Mouse (Mus musculus) left cerebral cortex, adult 8-10 months (tissue): ENCODE results near the gene Rad54l. TPM values are rescaled to one million over a fixed set of nuclear protein-coding genes. Genes with fewer than 3 reads are reported as not detected.

Experiments
- DNase-seq, 2 experiments: peaks; one replicate each; pipeline ENCODE4 v3.0.0; 2022; ENCODE audit warnings: low spot score in 2 of 2
- total RNA-seq, 4 experiments: library from RNA; stranded (reverse); gene quantifications; 2 replicates each; pipeline ENCODE4 v1.2.4; 2022

Gene Rad54l
- total RNA-seq, 4 experiments from 2014 or later, result 0.70 to 1.2 (median 1.1) TPM

DNA sequence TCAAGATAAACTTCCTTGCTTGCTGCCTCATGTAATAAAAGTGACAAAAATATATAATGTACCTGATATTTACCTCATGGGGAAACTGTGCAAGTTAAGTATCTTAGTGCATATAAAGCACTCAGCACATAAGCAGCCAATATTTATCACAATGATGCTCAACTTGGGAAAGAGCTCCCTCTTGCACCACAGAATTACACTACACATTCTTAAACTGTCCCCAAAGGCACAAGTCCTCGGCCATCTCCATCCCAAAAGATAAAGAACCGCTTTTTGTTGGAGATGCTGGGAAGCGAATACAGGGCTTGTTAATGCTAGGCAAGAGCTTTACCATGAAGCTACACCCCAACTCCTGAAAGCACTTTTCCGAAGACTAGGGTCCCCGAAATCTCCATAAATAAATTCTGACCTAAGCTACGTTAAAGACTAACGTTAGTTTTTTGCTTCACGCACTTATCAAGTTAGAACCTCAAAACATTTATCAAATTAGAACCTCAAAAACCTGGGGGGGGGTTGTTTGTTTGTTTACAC is 49.3 kb downstream of the Rad54l start:
- no peak for DNase-seq

DNA sequence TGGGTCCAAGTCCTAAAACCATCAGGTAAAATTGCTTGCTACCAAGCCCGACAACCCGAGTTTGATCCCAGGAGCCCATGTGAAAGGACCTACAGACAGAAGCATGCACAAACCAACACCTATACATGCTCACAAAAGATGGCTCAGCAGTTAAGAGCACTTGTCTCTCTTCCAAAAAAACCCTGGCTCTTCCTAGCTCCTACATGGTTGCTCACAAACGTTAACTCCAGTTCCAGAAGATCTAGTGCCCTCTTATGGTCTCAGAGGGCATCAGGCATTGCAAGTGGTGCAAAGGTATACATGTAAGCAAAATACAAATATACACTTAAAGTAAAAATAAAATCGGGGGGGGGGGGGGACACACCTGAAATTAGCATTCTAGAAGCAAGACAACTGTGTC is 50.3 kb downstream of the Rad54l start:
- no peak for DNase-seq

DNA sequence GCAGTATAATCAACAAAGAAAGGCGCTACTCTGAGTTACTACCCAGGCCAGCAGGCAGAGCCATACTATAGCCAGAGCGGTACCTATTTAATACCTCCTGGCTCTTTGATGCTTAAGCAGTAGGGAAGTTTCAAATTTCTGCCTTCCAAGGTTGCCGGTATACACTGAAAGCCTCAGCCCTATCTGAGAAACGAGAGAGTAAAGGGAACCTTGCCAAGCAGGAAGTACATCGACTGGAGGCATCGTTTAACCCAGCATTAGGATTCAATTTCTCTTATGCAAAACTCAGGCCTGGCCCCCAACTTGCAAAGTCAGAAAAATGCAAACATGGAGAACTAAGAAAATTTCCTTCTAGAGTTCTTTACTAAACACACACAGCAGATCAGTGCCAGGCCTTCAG is 53.4 kb downstream of the Rad54l start:
- DNase-seq, result no peak

GRCm38 (mm10) chr4:116063855-116064254 is 59.6 kb downstream of the Rad54l start:
- DNase-seq, result no peak

DNA sequence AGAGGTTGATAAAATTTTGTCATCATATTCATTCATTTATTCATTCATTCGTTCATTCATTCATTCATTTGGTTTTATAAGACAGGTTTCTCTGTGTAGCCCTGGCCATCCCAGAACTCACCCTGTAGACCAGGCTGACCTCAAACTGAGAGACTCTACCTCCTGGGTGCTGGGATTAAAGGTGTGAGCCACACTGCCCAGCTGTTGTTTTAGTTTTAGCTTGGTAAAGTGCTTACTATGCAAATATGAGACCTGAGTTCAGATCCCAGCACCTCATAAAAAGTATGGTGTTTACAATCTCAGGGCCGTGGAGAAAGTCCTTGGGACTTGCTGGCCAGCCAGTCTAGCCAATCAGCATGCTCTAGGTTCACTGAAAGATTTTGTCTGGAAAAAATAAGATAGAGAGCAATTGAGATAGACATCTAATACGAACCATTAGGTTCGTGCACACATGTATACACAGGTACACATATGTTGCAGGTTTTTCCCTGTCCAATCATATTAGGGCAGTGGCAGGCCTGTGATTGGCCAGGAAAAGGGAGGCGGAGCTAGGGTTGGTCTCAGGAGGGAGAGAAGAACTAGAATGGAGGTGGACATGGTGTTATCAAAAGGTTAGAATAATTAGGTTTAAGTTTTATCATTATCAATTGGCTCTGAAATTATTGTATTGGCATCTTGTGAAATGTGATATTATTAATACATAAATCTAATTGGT is 64.3 kb downstream of the Rad54l start:
- DNase-seq, result no peak

GRCm38 (mm10) chr4:116057559-116057958 is 65.9 kb downstream of the Rad54l start:
- DNase-seq, result no peak

- peak; percentile 84 to 88 for DNase-seq
These were observed 70.0 kb downstream of the Rad54l start, which contains the start of gene Nsun4 for GRCm38 (mm10) chr4:116053399-116053961. Gene Nsun4 (minus strand): TSS chr4:116053876.

DNA sequence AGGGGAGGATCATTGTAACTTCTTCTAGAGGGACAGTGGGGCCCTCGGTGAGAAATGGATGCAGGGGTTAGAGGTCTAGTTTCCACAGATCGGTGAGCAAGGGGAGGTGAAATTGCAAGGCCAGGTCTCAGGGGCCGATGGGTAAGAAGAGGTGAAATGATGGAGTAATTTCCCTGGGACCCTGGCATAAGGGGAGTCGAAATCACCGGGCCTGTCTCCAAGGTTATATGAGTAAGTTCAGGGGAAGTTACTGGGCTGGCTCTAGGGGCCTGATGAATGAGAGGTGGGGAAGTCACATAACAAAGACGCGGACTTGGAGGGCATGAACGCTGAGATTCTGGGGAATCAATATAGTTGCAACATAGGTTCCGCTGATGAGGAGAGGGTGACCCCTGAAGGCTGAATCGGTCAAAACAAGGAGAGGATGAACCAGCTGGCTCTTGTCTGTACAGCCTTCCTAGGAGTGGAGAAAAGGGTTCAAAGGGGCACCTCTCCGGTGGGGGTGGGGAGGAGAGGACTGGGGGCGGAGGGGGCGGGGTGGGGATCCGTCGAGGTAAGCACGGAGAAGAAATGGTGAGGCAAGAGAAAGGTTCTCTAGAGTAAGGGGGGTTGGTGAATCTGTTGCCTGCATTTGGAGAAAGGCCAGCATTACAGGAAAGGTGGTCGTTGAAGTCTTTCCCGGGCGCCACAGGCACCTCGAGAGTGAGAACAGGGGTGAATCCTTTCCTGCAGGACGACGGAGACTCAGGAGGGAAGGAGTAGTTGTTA is 70.8 kb downstream of the Rad54l start:
- no peak for DNase-seq

DNA sequence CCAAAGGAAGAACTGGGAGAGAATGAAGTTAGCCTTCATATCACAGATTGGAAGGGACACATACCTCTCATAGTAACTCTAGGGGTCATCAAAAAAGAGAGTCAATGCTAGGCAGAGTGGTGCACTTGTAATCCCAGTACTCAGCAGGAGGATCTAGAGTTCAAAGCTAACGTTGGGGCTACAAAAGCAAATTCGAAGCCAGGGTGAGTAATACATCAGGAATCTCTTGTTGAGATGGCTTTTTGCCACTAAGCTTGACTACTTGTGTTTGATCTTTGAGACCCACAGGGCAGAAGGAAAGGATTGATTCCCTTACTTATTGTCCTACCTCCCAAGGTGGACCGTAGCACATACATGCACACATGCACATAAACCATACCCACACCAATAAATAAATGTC is 74.3 kb downstream of the Rad54l start:
- no peak for DNase-seq

DNA sequence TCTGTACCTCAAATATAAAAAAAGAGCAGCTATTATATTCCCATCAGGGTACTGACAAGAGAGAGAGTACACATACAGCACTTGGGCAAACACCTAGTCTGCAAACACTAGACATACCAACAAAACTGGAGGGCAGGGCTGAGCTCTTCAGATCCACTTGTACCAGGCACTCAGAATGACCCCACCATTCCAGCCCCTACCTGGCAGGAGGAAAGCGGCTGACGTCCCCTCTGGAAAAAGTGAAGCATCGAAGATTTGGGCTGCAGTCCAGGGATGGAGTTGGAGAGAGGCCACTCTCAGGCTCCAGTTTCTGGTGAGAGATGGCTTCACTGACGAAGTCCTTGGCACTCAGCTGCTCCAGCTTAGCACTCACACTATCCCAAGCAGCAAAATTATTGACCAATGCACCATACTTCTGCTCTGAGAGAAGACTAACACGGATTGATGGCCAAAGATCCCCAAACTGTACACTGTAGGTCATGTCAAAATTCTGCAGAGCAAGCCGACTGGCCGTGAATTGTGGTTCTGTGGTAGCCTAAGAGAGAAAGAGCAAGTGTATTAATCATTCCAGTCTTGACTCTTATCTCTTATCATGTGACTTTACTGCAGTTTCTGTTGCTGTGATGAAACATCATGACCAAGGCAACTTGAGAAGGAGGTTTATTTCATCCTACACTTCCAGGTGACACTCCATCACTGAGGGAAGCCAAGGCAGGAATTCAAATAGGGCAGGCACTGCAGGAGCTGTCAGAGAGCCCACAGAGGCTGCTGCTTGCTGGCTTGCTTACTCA is 75.2 kb downstream of the Rad54l start:
- no peak for DNase-seq

GRCm38 (mm10) chr4:116047681-116048080 is 75.8 kb downstream of the Rad54l start:
- DNase-seq, result no peak

GRCm38 (mm10) chr4:116046604-116047003 is 76.9 kb downstream of the Rad54l start:
- DNase-seq, result no peak

Other genes with a start within 250 kb of the Rad54l start
- gene Kncn, start 239.3 kb downstream of the Rad54l start, total RNA-seq, result under 1 TPM in 3 of 4 experiments, not detected in 1; 0.21 to 0.53 (median 0.35) TPM
- gene 6430628N08Rik, start 233.0 kb downstream of the Rad54l start, total RNA-seq, result under 1 TPM; 0.38 to 0.56 (median 0.54) TPM
- under 1 TPM in 2 of 4 experiments, not detected in 2; 0.09 to 0.36 TPM for gene Dmbx1, start 183.8 kb downstream of the Rad54l start, total RNA-seq
- gene Faah, start 105.8 kb downstream of the Rad54l start, total RNA-seq, result 10 to 100 TPM; 77.3 to 81.9 (median 80.2) TPM
- 10 to 100 TPM in 2 of 4 experiments, 1 to 10 TPM in 2; 9.0 to 11.5 (median 10.6) TPM for gene Nsun4, start 69.8 kb downstream of the Rad54l start, total RNA-seq
- gene Uqcrh, start 48.6 kb downstream of the Rad54l start, total RNA-seq, result 100 to 1,000 TPM; 402 to 442 (median 412) TPM
- 10 to 100 TPM; 45.2 to 53.2 (median 50.0) TPM for gene Lrrc41, start 48.4 kb downstream of the Rad54l start, total RNA-seq
- 10 to 100 TPM; 78.4 to 93.2 (median 82.4) TPM for gene Pomgnt1, start 150 bp upstream of the Rad54l start, total RNA-seq
- gene Lurap1, start 27.6 kb upstream of the Rad54l start, total RNA-seq, result 10 to 100 TPM; 32.3 to 37.9 (median 33.4) TPM
- under 1 TPM in 1 of 4 experiments, not detected in 3; 0.23 TPM for gene Tspan1, start 43.9 kb upstream of the Rad54l start, total RNA-seq
- not detected for gene 1700042G07Rik, start 49.7 kb upstream of the Rad54l start, total RNA-seq
- gene Gm49337, start 49.7 kb upstream of the Rad54l start, total RNA-seq, result under 1 TPM in 1 of 4 experiments, not detected in 3; 0.53 TPM
- 10 to 100 TPM; 35.5 to 44.5 (median 40.3) TPM for gene Pik3r3, start 97.9 kb upstream of the Rad54l start, total RNA-seq